Mouse (Mus musculus) limb, embryonic 10.5 days (tissue): ENCODE measurements around the gene S100a13. TPM values are rescaled to one million over a fixed set of nuclear protein-coding genes. Genes with fewer than 3 reads are reported as not detected.
A peak's percentile ranks its signal among the peaks of the same experiment; 100 is the strongest.

Source experiments
- DNase-seq: peaks from one replicate; pipeline ENCODE4 v3.0.0-alpha.2; 2017; ENCODE audit warnings: low spot score
- H3K27ac ChIP-seq: fragments of 300-500 bp; sonication (generic); 2 replicates; pipeline ENCODE4 v1.5.1; 2016; ENCODE audit warnings: mild to moderate bottlenecking
- H3K27me3 ChIP-seq: fragments of 300-500 bp; sonication (generic); 2 replicates; pipeline ENCODE4 v1.6.1; 2016; ENCODE audit warnings: low read depth, mild to moderate bottlenecking; ENCODE audit not compliant: poor library complexity, severe bottlenecking
- H3K36me3 ChIP-seq: fragments of 300-500 bp; sonication (generic); 2 replicates; pipeline ENCODE4 v1.6.1; 2016; ENCODE audit warnings: mild to moderate bottlenecking, moderate library complexity
- H3K4me1 ChIP-seq: fragments of 300-500 bp; sonication (generic); 2 replicates; pipeline ENCODE4 v1.6.1; 2016
- H3K4me3 ChIP-seq: fragments of 300-500 bp; sonication (generic); 2 replicates; pipeline ENCODE4 v1.5.1; 2016; ENCODE audit warnings: mild to moderate bottlenecking, moderate library complexity
- H3K9me3 ChIP-seq: fragments of 300-500 bp; sonication (generic); replicated peaks from 2 replicates; pipeline ENCODE4 v1.6.1; 2016; ENCODE audit warnings: mild to moderate bottlenecking
- WGBS: fragments of 180-500 bp; shearing (Covaris S2); methylation state at CpG from one replicate; pipeline ENCODE4 v1.1.7; 2016; 5-methylcytosine and 5-hydroxymethylcytosine counted together
- polyA plus RNA-seq: library from polyadenylated mRNA; unstranded; fragments of >200 nt; fragmentation: Nextera tagmentation; extraction: Ambion mirVana; gene quantifications from 2 replicates; pipeline ENCODE4 v1.2.1, GENCODE M21; 2016

The S100a13 gene
- polyA plus RNA-seq, 1 experiment from 2014 or later: 10.3 TPM

DNA sequence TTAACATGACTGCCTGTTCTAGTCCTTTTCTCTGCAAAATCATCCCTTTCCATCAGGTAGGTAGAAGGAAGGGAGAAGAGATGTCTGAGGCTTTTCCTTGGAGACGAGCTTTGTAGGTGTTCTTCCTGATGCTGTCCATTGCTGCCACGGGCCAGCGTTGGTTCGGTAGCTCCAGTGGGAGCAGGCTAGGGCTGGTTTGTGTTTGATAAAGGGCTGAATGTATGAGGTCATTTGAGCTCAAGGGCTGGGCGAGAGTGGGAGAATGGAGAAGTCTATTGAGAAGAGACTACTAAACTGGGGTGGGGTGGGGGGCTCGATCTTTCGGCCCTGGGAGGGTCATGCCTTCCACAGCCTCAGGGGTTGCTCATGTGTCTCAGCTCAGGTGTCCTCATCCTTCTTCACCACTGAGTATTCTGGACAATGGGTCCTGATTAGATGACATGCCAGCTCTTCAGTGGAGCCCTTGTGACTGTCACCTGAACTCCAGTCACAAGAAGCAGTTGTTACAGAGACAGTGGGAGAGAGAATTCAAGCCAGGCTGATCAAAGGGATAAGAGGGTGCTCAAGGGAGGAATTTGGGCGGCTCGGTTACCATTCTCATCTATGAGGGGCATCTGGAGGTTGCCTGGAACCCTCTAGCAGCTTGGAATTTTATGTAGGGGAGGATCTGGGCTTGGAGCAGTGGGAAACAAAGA lies 1.1 kb upstream of the S100a13 start:
- DNase-seq: no peak
- WGBS: 70% methylated on average over 9 of the region's 9 CpGs
- peaks cover 25% of the 10 kb centered on the region for H3K4me1 ChIP-seq
- H3K9me3 ChIP-seq: no peaks in the 10 kb centered on the region
- H3K36me3 ChIP-seq: peaks cover 3% of the 10 kb centered on the region; the same call in 1 of the 2 replicates
- H3K4me3 ChIP-seq: no peak overlapping the region
- H3K27me3 ChIP-seq: peaks cover 41% of the 10 kb centered on the region
- H3K27ac ChIP-seq: no peak overlapping the region

DNA sequence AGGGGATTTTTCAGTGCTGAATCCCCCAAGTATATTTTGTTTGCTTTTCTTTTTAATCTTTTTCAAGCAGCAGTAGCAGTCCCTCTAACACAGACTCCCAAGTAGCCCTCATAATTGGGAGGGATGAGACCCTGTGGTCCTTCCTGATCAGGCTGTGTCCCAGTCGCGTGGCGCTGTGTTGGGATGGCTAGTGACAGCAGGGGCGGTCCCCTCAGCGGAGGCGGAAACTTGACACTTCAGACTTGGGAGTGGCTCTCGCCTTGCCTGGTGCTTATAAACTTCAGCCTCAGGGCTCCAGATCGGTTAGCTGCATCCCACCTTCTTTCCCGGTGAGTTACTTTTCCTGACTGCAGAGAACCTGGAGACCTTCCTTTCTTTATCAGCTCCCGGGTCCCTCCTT lies 456 bp downstream of the S100a13 start:
- peak overlapping the region; percentile 53; the same call in 1 of the 2 replicates for H3K27ac ChIP-seq
- peaks cover 22% of the 10 kb centered on the region for H3K4me1 ChIP-seq
- peaks cover 3% of the 10 kb centered on the region; the same call in 1 of the 2 replicates for H3K36me3 ChIP-seq
- peak overlapping the region; percentile 51 for H3K4me3 ChIP-seq
- DNase-seq: peak; percentile 76
- WGBS: under 1% methylated on average over 10 of the region's 10 CpGs
- H3K27me3 ChIP-seq: peaks cover 41% of the 10 kb centered on the region
- H3K9me3 ChIP-seq: no peaks in the 10 kb centered on the region

GRCm38 (mm10) chr3:90515242-90515641 lies 1.0 kb downstream of the S100a13 start:
- H3K27ac ChIP-seq: peak overlapping the region; percentile 53; the same call in 1 of the 2 replicates
- H3K4me3 ChIP-seq: peak overlapping the region; percentile 51
- H3K4me1 ChIP-seq: peaks cover 20% of the 10 kb centered on the region
- H3K27me3 ChIP-seq: peaks cover 41% of the 10 kb centered on the region
- no peaks in the 10 kb centered on the region for H3K9me3 ChIP-seq
- 71% methylated on average over 1 of the region's 1 CpGs for WGBS
- peaks cover 3% of the 10 kb centered on the region; the same call in 1 of the 2 replicates for H3K36me3 ChIP-seq
- no peak for DNase-seq

DNA sequence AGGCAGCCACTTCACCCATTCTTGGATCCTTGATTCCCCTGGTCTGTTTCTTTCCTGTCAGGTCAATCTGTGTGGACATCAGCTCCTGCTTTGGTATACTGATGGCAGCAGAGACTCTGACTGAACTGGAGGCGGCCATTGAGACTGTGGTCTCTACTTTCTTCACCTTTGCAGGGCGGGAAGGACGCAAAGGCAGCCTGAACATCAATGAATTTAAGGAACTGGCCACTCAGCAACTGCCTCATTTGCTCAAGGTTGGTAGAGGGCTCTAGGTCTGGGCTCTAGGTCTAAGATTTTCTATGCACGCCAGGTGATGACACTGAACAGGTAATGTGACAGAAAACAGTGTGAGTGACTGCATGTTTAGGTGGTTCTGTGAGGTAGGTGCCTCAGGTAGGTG lies 1.6 kb downstream of the S100a13 start:
- Histone ChIP-seq H3K4me3 (no peak overlapping the region), H3K9me3 (no peaks in the 10 kb centered on the region), H3K4me1 (peaks cover 20% of the 10 kb centered on the region), H3K27ac (no peak overlapping the region), H3K36me3 (peaks cover 3% of the 10 kb centered on the region; the same call in 1 of the 2 replicates), H3K27me3 (peaks cover 41% of the 10 kb centered on the region)
- WGBS: 88% methylated on average over 4 of the region's 4 CpGs
- no peak for DNase-seq

- Histone ChIP-seq H3K27me3 (peaks cover 30% of the 10 kb centered on the region), H3K36me3 (no peaks in the 10 kb centered on the region), H3K9me3 (no peaks in the 10 kb centered on the region), H3K27ac (no peak overlapping the region), H3K4me3 (no peak overlapping the region), H3K4me1 (peaks cover 20% of the 10 kb centered on the region)
- no peak for DNase-seq
- 80% methylated on average over 4 of the region's 4 CpGs for WGBS
Observed at GRCm38 (mm10) chr3:90517711-90518110, 3.5 kb downstream of the S100a13 start.

- no peaks in the 10 kb centered on the region for H3K4me1 ChIP-seq
- H3K27ac ChIP-seq: no peak overlapping the region
- H3K4me3 ChIP-seq: no peak overlapping the region
- no peaks in the 10 kb centered on the region for H3K9me3 ChIP-seq
- no peaks in the 10 kb centered on the region; the same call in 1 of the 2 replicates for H3K27me3 ChIP-seq
- H3K36me3 ChIP-seq: no peaks in the 10 kb centered on the region
- 58% methylated on average over 4 of the region's 4 CpGs for WGBS
- no peak for DNase-seq
Observed at GRCm38 (mm10) chr3:90525421-90525820, 11.2 kb downstream of the S100a13 start.

- Histone ChIP-seq H3K4me1 (no peaks in the 10 kb centered on the region), H3K27ac (no peak overlapping the region), H3K27me3 (no peaks in the 10 kb centered on the region; the same call in 1 of the 2 replicates), H3K36me3 (no peaks in the 10 kb centered on the region), H3K4me3 (no peak overlapping the region), H3K9me3 (no peaks in the 10 kb centered on the region)
- DNase-seq: peak; percentile 17
- 59% methylated on average over 2 of the region's 2 CpGs for WGBS
Observed at GRCm38 (mm10) chr3:90526076-90526475, 11.8 kb downstream of the S100a13 start.

DNA sequence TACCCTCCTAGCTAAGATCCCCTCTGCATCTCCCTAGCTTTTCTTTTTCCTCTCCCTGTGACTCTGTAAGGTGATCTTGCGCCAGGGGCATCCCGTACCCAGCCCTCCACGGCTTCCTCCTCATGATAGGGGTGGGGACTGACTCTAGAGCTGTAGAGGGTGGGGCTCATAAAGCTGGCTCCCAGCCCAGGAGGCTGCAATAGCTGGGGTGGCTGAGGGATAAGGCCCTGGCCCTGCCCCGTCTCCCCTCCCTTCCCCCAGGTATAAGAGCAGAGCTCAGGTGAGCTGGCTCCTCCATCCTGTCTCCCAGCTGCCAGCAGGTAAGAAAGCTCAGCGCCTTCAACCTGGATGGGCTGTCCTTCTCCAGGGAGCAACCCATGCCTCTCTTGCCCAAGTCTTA lies 12.3 kb downstream of the S100a13 start, which contains the start of gene S100a14:
TSS of gene S100a14 (plus strand) at position 277 of the 400 bp plus-strand sequence.
- 76% methylated on average over 5 of the region's 5 CpGs for WGBS
- peak; percentile 23 for DNase-seq
- H3K27ac ChIP-seq: 0 out of 2 replicates have a peak within 1 kb of the TSS, but pooled peaks have one; percentile 25

GRCm38 (mm10) chr3:90527291-90527873 lies 13.1 kb downstream of the S100a13 start:
- H3K9me3 ChIP-seq: no peaks in the 10 kb centered on the region
- DNase-seq: peak; percentile 26
- no peak overlapping the region for H3K27ac ChIP-seq
- H3K36me3 ChIP-seq: no peaks in the 10 kb centered on the region
- WGBS: 85% methylated on average over 7 of the region's 7 CpGs
- no peak overlapping the region for H3K4me3 ChIP-seq
- H3K27me3 ChIP-seq: no peaks in the 10 kb centered on the region
- no peaks in the 10 kb centered on the region for H3K4me1 ChIP-seq

More for the DNA sequence above, 12.3 kb downstream of the S100a13 start, which contains the start of gene S100a14:
- Histone ChIP-seq H3K36me3 (no peaks in the 10 kb centered on the region), H3K4me1 (no peaks in the 10 kb centered on the region), H3K9me3 (no peaks in the 10 kb centered on the region), H3K4me3 (no peak within 1 kb of the TSS), H3K27me3 (no peaks in the 10 kb centered on the region; the same call in 1 of the 2 replicates)

DNA sequence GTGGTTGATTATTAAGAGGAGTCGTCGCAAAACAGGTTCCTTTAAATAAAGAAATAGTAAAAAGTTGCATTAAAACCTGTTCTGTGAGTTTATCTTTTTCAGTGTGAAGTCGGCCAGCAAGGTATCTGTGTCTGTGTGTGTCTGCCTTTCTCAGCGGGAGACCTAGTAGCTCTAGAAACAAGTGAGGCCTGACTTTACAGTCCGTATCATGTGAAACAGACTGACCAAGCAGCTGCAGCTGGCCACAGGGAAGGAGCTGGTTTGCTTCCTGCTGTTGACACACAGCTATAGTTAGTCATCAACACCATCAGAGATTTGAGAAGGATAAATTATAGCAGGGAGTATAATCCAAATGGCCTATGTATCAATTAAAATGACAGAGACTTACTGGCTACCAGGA lies 17.5 kb downstream of the S100a13 start:
- Histone ChIP-seq H3K36me3 (no peaks in the 10 kb centered on the region), H3K4me1 (no peaks in the 10 kb centered on the region)
- 72% methylated on average over 5 of the region's 5 CpGs for WGBS

GRCm38 (mm10) chr3:90535446-90535845 lies 21.2 kb downstream of the S100a13 start:
- H3K27me3 ChIP-seq: peaks cover 27% of the 10 kb centered on the region
- 71% methylated on average over 1 of the region's 1 CpGs for WGBS
- H3K36me3 ChIP-seq: no peaks in the 10 kb centered on the region
- no peak overlapping the region for H3K27ac ChIP-seq
- DNase-seq: peak; percentile 3
- H3K9me3 ChIP-seq: no peaks in the 10 kb centered on the region
- H3K4me1 ChIP-seq: peaks cover 3% of the 10 kb centered on the region; the same call in 1 of the 2 replicates
- H3K4me3 ChIP-seq: no peak overlapping the region

More for the DNA sequence above, 17.5 kb downstream of the S100a13 start:
- Histone ChIP-seq H3K27ac (no peak overlapping the region), H3K27me3 (peaks cover 10% of the 10 kb centered on the region), H3K4me3 (no peak overlapping the region), H3K9me3 (no peaks in the 10 kb centered on the region)
- DNase-seq: peak; percentile 3

DNA sequence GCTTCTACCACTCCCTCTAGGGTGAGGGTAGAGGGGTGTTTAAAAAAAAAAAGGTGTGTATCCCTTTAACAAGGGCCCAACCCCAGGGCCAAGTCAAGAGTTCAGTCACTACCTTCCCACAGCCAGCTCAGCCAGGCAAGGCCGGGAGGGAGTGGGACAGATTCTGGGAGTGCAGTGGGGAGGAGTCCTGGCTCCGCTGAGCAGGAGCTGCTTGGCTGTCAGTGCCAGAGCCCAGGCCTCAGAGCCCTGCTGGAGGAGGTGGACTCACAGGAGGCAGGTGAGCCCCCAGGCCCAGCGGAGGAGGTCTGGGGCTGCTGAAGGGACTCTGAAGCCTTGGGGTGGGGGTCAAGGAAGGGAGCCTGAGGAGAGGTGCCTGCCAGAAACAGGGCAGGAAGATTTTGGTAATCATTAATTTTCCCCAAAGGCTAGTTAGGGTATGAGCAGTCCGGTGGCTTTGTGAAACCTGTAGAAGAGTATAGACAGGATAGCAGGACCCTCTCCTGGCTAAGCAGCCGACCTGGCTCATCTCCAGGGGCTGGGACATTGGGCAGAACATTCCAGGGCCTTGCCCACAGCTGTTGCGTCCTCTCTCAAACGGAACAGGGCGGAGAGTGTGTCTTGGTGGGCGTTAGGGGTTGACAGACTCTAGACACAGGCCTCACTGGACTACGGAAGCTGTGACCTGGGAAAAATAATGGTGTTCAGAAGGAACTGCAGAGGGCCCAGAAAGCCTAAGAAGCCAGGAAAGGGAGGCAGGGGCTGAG lies 23.1 kb downstream of the S100a13 start, which contains the start of gene S100a16:
TSS of gene S100a16 (plus strand) at position 114 of the 764 bp plus-strand sequence.
- Histone ChIP-seq H3K4me1 (peaks cover 13% of the 10 kb centered on the region; the same call in 1 of the 2 replicates), H3K9me3 (no peaks in the 10 kb centered on the region), H3K4me3 (no peak within 1 kb of the TSS), H3K27ac (no peak within 1 kb of the TSS), H3K27me3 (peaks cover 27% of the 10 kb centered on the region), H3K36me3 (no peaks in the 10 kb centered on the region)
- DNase-seq: no peak
- WGBS: 41% methylated on average over 10 of the region's 10 CpGs
